Mouse (Mus musculus) hindbrain, postnatal 0 days (tissue): ENCODE results near the gene Ankrd28. TPM values are rescaled to one million over a fixed set of nuclear protein-coding genes. Genes with fewer than 3 reads are reported as not detected.
"Not testable (repeated sequence)": the region's sequence is repeated elsewhere in the genome, so short reads cannot be mapped to it uniquely, and the experiment has no call there.

ENCODE experiments used
- ATAC-seq: fragments of 200-750 bp; cut with Nextera tagmentation; 2 replicates; pipeline ENCODE4 v1.8.0; 2017; ENCODE audit warnings: mild to moderate bottlenecking, moderate TSS enrichment, moderate library complexity
- DNase-seq: peaks from one replicate; pipeline ENCODE4 v3.0.0-alpha.2; 2015; ENCODE audit warnings: low spot score
- H3K27ac ChIP-seq: fragments of 300-500 bp; sonication (generic); 2 replicates; pipeline ENCODE4 v1.5.1; 2014; ENCODE audit warnings: mild to moderate bottlenecking
- H3K27me3 ChIP-seq: fragments of 300-500 bp; sonication (generic); 2 replicates; pipeline ENCODE4 v1.6.1; 2014; ENCODE audit warnings: low read length, mixed read lengths; ENCODE audit not compliant: insufficient read depth
- H3K36me3 ChIP-seq: fragments of 300-500 bp; sonication (generic); 2 replicates; pipeline ENCODE4 v1.6.1; 2014; ENCODE audit warnings: low read length, mixed read lengths; ENCODE audit not compliant: insufficient read depth
- H3K4me1 ChIP-seq: fragments of 300-500 bp; sonication (generic); 2 replicates; pipeline ENCODE4 v1.6.1; 2014; ENCODE audit warnings: antibody characterized with exemption, low read length, mixed read lengths; ENCODE audit not compliant: insufficient read depth
- H3K4me2 ChIP-seq: fragments of 300-500 bp; sonication (generic); 2 replicates; pipeline ENCODE4 v1.6.1; 2014; ENCODE audit warnings: low read depth, mild to moderate bottlenecking, low read length, moderate library complexity, mixed read lengths
- H3K4me3 ChIP-seq: fragments of 300-500 bp; sonication (generic); 2 replicates; pipeline ENCODE4 v1.5.1; 2014; ENCODE audit warnings: low read length
- H3K9ac ChIP-seq: fragments of 300-500 bp; sonication (generic); replicated peaks from 2 replicates; pipeline ENCODE4 v1.6.1; 2014; ENCODE audit warnings: mild to moderate bottlenecking, low read length, moderate library complexity, mixed read lengths
- H3K9me3 ChIP-seq: fragments of 300-500 bp; sonication (generic); 2 replicates; pipeline ENCODE4 v1.6.1; 2016; ENCODE audit warnings: low read length, mixed read lengths
- CTCF ChIP-seq: IDR thresholded peaks from 2 replicates; pipeline ENCODE4 v1.5.1; 2016; ENCODE audit warnings: antibody characterized with exemption, control low read depth, low read depth
- WGBS: fragments of 180-500 bp; shearing (Covaris S2); extraction: QIAGEN DNeasy Blood & Tissue Kit; methylation state at CpG from one replicate; pipeline ENCODE4 v1.1.7; 2014; 5-methylcytosine and 5-hydroxymethylcytosine counted together
- polyA plus RNA-seq: library from polyadenylated mRNA; unstranded; fragments of >200 nt; fragmentation: Nextera tagmentation; extraction: Ambion mirVana; gene quantifications from 2 replicates; pipeline ENCODE4 v1.2.1, GENCODE M21; 2015
- total RNA-seq: library from RNA; depleted of rRNA; stranded (reverse); fragments of >200 nt; gene quantifications from 2 replicates; pipeline ENCODE4 v1.2.3, GENCODE M21; 2014

Ankrd28 gene
- total and polyA plus RNA-seq, 2 experiments from 2014 or later = 8.1 to 24.9 TPM

DNA sequence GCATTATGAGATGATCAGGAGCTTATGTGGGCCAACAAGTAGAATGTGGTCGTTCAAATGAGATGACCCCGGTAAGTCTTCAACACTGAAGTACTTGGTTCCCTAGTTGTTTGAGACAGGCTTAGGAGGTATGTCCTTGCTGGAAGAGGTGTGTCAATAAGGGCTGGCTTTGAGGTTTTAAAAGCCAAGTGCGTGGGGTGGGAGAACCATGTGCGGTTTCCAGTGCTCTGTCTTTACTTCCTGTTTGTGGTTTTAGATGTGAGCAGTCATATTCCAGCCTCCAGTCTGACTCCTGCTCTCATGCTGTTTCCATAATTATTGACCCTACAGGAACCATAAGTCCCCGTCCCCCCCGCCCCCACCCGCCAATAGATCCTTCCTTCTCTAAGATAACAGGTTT lies 68.7 kb downstream of the Ankrd28 start:
- no peak for DNase-seq
- TF ChIP-seq CTCF = no peak
- no peaks in the 10 kb centered on the region for H3K27me3 ChIP-seq
- ATAC-seq = no peak
- H3K4me3 ChIP-seq = no peak overlapping the region
- H3K27ac ChIP-seq = no peak overlapping the region
- H3K4me2 ChIP-seq = no peak overlapping the region
- H3K36me3 ChIP-seq = peaks cover 5% of the 10 kb centered on the region; the same call in 1 of the 2 replicates
- no peak overlapping the region for H3K9ac ChIP-seq
- H3K9me3 ChIP-seq = no peaks in the 10 kb centered on the region
- WGBS = 96% methylated on average over 7 of the region's 7 CpGs
- no peaks in the 10 kb centered on the region for H3K4me1 ChIP-seq

DNA sequence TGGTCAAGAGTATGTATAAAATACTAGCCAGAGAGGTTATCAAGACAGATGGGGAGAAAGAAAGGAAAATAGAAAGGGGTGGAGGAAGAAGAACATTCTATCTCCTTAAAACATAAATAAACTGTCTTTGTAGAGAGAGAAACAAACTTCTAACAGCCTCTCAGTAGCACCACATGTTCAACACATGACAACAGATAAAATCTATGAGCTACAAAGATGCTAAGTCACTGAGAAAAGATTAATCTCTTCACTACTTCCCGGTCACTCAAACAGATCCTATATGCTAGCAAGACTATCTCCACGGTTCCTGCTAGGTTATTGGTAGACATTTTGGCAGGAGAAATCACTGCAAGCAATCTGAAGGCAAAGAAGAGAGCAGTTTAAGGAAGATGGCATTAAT lies 71.3 kb downstream of the Ankrd28 start:
- Histone ChIP-seq H3K9me3 (no peaks in the 10 kb centered on the region), H3K4me1 (no peaks in the 10 kb centered on the region), H3K27ac (no peak overlapping the region), H3K27me3 (no peaks in the 10 kb centered on the region), H3K9ac (no peak overlapping the region), H3K36me3 (peaks cover 5% of the 10 kb centered on the region; the same call in 1 of the 2 replicates), H3K4me3 (no peak overlapping the region), H3K4me2 (no peak overlapping the region)
- ATAC-seq = no peak
- no peak for DNase-seq
- TF ChIP-seq CTCF = no peak
- 87% methylated on average over 2 of the region's 2 CpGs for WGBS

DNA sequence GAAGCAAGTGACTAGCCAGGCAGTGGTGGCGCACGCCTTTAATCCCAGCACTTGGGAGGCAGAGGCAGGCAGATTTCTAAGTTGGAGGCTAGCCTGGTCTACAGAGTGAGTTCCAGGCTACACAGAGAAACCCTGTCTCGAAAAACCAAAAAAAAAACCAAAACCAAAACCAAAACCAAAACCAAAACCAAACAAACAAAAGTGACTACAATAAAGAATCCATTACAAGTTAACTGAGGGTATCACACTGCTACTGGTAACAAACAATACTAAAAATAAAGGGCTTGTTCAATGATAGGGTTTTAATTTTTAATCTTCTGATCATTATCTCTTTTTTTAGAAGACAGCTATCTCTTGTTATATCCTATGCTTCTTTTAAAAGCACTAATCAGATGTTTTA lies 72.0 kb downstream of the Ankrd28 start:
- H3K4me1 ChIP-seq, DNase-seq, ATAC-seq: not testable (repeated sequence)

DNA sequence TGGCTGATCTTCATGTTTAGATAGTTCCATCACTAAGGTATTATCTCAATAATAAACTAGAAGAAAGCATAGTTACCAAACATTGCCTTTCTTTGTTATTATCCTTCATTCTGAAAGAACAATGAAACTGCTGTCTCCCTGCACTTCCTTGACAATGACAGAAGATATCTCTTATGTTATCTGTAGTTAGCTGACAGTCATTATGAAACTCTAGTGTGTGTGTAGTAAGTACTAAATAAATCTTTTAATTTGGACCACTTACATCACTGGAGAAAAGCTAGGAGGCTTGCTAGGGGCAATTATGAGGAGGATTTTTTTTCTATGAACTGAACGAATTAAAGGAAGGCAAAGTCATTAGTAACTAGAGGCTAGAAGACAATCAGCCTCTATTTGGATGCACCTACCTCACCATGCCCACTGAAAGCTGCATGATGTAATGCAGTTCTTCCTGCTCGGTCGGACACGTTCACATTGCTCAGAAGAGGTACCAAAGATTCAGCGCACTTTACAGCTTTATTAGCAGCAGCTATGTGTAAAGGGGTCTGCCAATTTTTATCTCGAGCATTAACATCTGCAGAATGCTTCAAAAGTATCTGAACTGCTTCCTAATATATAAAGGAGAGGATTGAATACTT lies 82.1 kb downstream of the Ankrd28 start:
- Histone ChIP-seq H3K4me3 (no peak overlapping the region), H3K27ac (no peak overlapping the region), H3K9me3 (no peaks in the 10 kb centered on the region), H3K4me2 (no peak overlapping the region), H3K36me3 (0 out of 2 replicates have a peak, but pooled peaks cover 11% of the 10 kb centered on the region), H3K27me3 (no peaks in the 10 kb centered on the region), H3K9ac (no peak overlapping the region), H3K4me1 (no peaks in the 10 kb centered on the region)
- ATAC-seq = no peak
- TF ChIP-seq CTCF = no peak
- no peak for DNase-seq
- WGBS = 76% methylated on average over 6 of the region's 6 CpGs

More for the DNA sequence above, 72.0 kb downstream of the Ankrd28 start:
- not testable (repeated sequence) for H3K4me3 ChIP-seq, H3K27ac ChIP-seq, H3K27me3 ChIP-seq, H3K4me2 ChIP-seq, H3K9me3 ChIP-seq, H3K36me3 ChIP-seq, H3K9ac ChIP-seq
- 98% methylated on average over 3 of the region's 3 CpGs for WGBS

DNA sequence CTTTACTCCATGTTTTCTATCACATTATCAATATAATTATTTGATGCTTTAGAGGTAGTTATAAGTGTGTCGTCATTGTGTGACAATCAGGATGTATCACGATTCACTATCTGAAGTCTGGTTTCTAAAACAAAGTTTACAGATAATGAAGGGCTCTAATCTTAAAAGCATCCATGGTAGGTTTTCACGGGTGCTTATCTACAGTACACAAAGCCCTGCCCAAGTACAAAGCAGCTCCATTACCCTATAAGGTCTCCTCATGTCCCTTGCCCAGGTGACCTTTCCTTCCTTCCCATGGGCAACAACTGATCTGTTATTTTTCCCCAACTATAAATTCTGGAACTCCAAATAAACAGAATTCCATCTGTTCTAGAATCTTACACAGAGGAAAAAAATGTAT lies 87.9 kb downstream of the Ankrd28 start:
- Histone ChIP-seq H3K27ac (no peak overlapping the region), H3K4me2 (no peak overlapping the region), H3K36me3 (peaks cover 16% of the 10 kb centered on the region; the same call in 1 of the 2 replicates), H3K27me3 (no peaks in the 10 kb centered on the region), H3K4me1 (no peaks in the 10 kb centered on the region), H3K9me3 (no peaks in the 10 kb centered on the region), H3K4me3 (no peak overlapping the region), H3K9ac (no peak overlapping the region)
- no peak for TF ChIP-seq CTCF
- DNase-seq (no peak), ATAC-seq (no peak)
- WGBS = 88% methylated on average over 3 of the region's 3 CpGs

DNA sequence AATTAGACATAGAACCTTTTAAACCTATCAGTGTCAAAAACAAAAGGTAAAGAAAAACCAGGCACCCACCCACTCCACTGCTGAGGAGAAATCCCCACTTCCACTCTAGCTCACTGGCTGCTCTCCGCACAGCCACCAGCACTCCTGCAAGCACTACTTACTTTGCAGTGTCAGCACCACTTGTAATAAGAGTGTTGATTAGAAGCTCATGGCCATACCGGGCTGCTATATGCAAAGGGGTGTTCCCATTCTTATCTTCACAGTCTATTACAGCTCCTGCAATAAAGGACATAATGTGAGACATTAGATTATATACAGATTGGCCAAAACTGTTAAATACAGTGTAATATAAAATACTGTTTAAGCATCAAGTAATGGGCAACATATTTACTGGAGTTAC lies 95.6 kb downstream of the Ankrd28 start:
- ATAC-seq = no peak
- WGBS = 93% methylated on average over 2 of the region's 2 CpGs
- TF ChIP-seq CTCF = no peak
- Histone ChIP-seq H3K27me3 (no peaks in the 10 kb centered on the region), H3K27ac (no peak overlapping the region), H3K9me3 (no peaks in the 10 kb centered on the region), H3K4me2 (no peak overlapping the region), H3K4me3 (no peak overlapping the region), H3K36me3 (peaks cover 9% of the 10 kb centered on the region; the same call in 1 of the 2 replicates), H3K9ac (no peak overlapping the region), H3K4me1 (no peaks in the 10 kb centered on the region)
- DNase-seq = no peak

DNA sequence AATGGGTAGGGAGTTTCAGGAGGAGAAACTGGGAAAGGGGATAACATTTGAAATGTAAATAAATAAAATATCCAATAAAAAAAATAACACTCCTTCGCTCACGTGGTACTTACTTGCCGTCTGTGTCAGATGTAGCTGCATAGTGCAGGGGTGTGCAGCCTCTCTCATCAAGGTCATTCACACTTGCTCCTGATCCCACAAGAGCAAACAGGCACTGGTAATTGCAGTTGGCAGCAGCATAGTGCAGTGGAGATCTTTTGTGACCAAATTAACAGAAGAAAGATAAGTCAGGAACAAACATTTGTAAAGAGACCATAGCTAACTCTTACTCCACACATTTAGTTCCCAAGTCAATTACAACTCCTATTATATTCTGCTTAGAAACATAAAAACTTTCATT lies 102.9 kb downstream of the Ankrd28 start:
- Histone ChIP-seq H3K36me3 (peaks cover 15% of the 10 kb centered on the region; the same call in 1 of the 2 replicates), H3K4me3 (no peak overlapping the region), H3K27me3 (no peaks in the 10 kb centered on the region), H3K9ac (no peak overlapping the region), H3K4me2 (no peak overlapping the region), H3K4me1 (no peaks in the 10 kb centered on the region), H3K27ac (no peak overlapping the region), H3K9me3 (no peaks in the 10 kb centered on the region)
- ATAC-seq = no peak
- WGBS = 91% methylated on average over 3 of the region's 3 CpGs
- TF ChIP-seq CTCF = no peak
- no peak for DNase-seq
